Mouse (Mus musculus) G1E (cell line): Measurements from ENCODE around the gene Nme3.

Experiments
- CTCF ChIP-seq: IDR thresholded peaks from 2 replicates; pipeline ENCODE4 v1.5.1; 2012; ENCODE audit warnings: low read depth, low read length, inconsistent platforms, mixed read lengths
- GATA1 ChIP-seq: IDR thresholded peaks from 2 replicates; pipeline ENCODE4 v1.6.1; 2012; ENCODE audit warnings: borderline replicate concordance, low read length, inconsistent platforms, mixed read lengths
- TAL1 ChIP-seq: conservative IDR thresholded peaks from 2 replicates; pipeline ENCODE4 v1.6.1; 2012; ENCODE audit warnings: low read depth, low read length, inconsistent platforms, mixed read lengths

- no peak for TF ChIP-seq CTCF
- no peak for TF ChIP-seq TAL1
- TF ChIP-seq GATA1 = no peak
Observed at GRCm38 (mm10) chr17:24878117-24878397, 18.2 kb upstream of the Nme3 start.
